Mouse (Mus musculus): ENCODE measurements at regions not wholly inside any gene's neighbourhood (a gene's known extent, or its start where the extent isn't known, plus 50 kb on each side); places are given as distances from the start of the nearest gene placed in this dataset.

GRCm38 (mm10) chr13:101540391-101541191 is 227.4 kb downstream of the Pik3r1 start:
- H3K4me3 ChIP-seq (ENCODE audit: low read depth, low read length) = no peak overlapping the region
- no peak overlapping the region for H3K27ac ChIP-seq (ENCODE audit: insufficient read depth, low read length)
- no peak overlapping the region for H3K9ac ChIP-seq (ENCODE audit: low read depth, poor library complexity, severe bottlenecking)
- no peaks in the 10 kb centered on the region for H3K9me3 ChIP-seq (replicated peaks; ENCODE audit: control insufficient read depth, insufficient read depth, low read length, poor library complexity, severe bottlenecking)
- TF ChIP-seq CTCF (IDR thresholded peaks at IDR 0.05; ENCODE audit: low read depth, low read length) (no peak), EP300 (IDR thresholded peaks at IDR 0.05; ENCODE audit: insufficient read depth, low read depth, low read length) (no peak), POLR2A (IDR thresholded peaks at IDR 0.05; ENCODE audit: insufficient read depth, low read length) (no peak)
- H3K27me3 ChIP-seq (ENCODE audit: control insufficient read depth, insufficient read depth, low read length, poor library complexity, severe bottlenecking) = no peaks in the 10 kb centered on the region
- no peaks in the 10 kb centered on the region for H3K36me3 ChIP-seq (ENCODE audit: control insufficient read depth, insufficient read depth, low read length, poor library complexity, severe bottlenecking)
- no peaks in the 10 kb centered on the region for H3K4me1 ChIP-seq (ENCODE audit: control insufficient read depth, insufficient read depth, low read length)

- Histone ChIP-seq H3K27ac (ENCODE audit: insufficient read depth, low read length) (no peak overlapping the region), H3K27me3 (ENCODE audit: control insufficient read depth, insufficient read depth, low read length, poor library complexity, severe bottlenecking) (no peaks in the 10 kb centered on the region), H3K9me3 (replicated peaks; ENCODE audit: control insufficient read depth, insufficient read depth, low read length, poor library complexity, severe bottlenecking) (no peaks in the 10 kb centered on the region), H3K36me3 (ENCODE audit: control insufficient read depth, insufficient read depth, low read length, poor library complexity, severe bottlenecking) (no peaks in the 10 kb centered on the region), H3K9ac (ENCODE audit: low read depth, poor library complexity, severe bottlenecking) (no peak overlapping the region), H3K4me1 (ENCODE audit: control insufficient read depth, insufficient read depth, low read length) (no peaks in the 10 kb centered on the region), H3K4me3 (ENCODE audit: low read depth, low read length) (no peak overlapping the region)
- TF ChIP-seq POLR2A (IDR thresholded peaks at IDR 0.05; ENCODE audit: insufficient read depth, low read length) = no peak
- no peak for TF ChIP-seq CTCF (IDR thresholded peaks at IDR 0.05; ENCODE audit: low read depth, low read length)
- no peak for TF ChIP-seq EP300 (IDR thresholded peaks at IDR 0.05; ENCODE audit: insufficient read depth, low read depth, low read length)
Measured at GRCm38 (mm10) chr13:101538110-101538509, 229.9 kb downstream of the Pik3r1 start.

GRCm38 (mm10) chr13:101536019-101536418 is 232.0 kb downstream of the Pik3r1 start:
- TF ChIP-seq EP300 (IDR thresholded peaks at IDR 0.05; ENCODE audit: insufficient read depth, low read depth, low read length) (no peak), POLR2A (IDR thresholded peaks at IDR 0.05; ENCODE audit: insufficient read depth, low read length) (no peak), CTCF (IDR thresholded peaks at IDR 0.05; ENCODE audit: low read depth, low read length) (no peak)
- no peak overlapping the region for H3K9ac ChIP-seq (ENCODE audit: low read depth, poor library complexity, severe bottlenecking)
- H3K4me1 ChIP-seq (ENCODE audit: control insufficient read depth, insufficient read depth, low read length) = no peaks in the 10 kb centered on the region
- H3K27me3 ChIP-seq (ENCODE audit: control insufficient read depth, insufficient read depth, low read length, poor library complexity, severe bottlenecking) = no peaks in the 10 kb centered on the region
- no peaks in the 10 kb centered on the region for H3K9me3 ChIP-seq (replicated peaks; ENCODE audit: control insufficient read depth, insufficient read depth, low read length, poor library complexity, severe bottlenecking)
- H3K36me3 ChIP-seq (ENCODE audit: control insufficient read depth, insufficient read depth, low read length, poor library complexity, severe bottlenecking) = no peaks in the 10 kb centered on the region
- H3K4me3 ChIP-seq (ENCODE audit: low read depth, low read length) = no peak overlapping the region
- no peak overlapping the region for H3K27ac ChIP-seq (ENCODE audit: insufficient read depth, low read length)

- H3K9ac ChIP-seq (ENCODE audit: low read depth, poor library complexity, severe bottlenecking) = no peak overlapping the region
- H3K4me3 ChIP-seq (ENCODE audit: low read depth, low read length) = no peak overlapping the region
- TF ChIP-seq CTCF (IDR thresholded peaks at IDR 0.05; ENCODE audit: low read depth, low read length) (no peak), POLR2A (IDR thresholded peaks at IDR 0.05; ENCODE audit: insufficient read depth, low read length) (no peak), EP300 (IDR thresholded peaks at IDR 0.05; ENCODE audit: insufficient read depth, low read depth, low read length) (no peak)
- H3K27me3 ChIP-seq (ENCODE audit: control insufficient read depth, insufficient read depth, low read length, poor library complexity, severe bottlenecking) = no peaks in the 10 kb centered on the region
- no peaks in the 10 kb centered on the region for H3K9me3 ChIP-seq (replicated peaks; ENCODE audit: control insufficient read depth, insufficient read depth, low read length, poor library complexity, severe bottlenecking)
- no peaks in the 10 kb centered on the region for H3K36me3 ChIP-seq (ENCODE audit: control insufficient read depth, insufficient read depth, low read length, poor library complexity, severe bottlenecking)
- no peak overlapping the region for H3K27ac ChIP-seq (ENCODE audit: insufficient read depth, low read length)
- no peaks in the 10 kb centered on the region for H3K4me1 ChIP-seq (ENCODE audit: control insufficient read depth, insufficient read depth, low read length)
Measured at GRCm38 (mm10) chr13:101535331-101535866, 232.6 kb downstream of the Pik3r1 start.

DNA sequence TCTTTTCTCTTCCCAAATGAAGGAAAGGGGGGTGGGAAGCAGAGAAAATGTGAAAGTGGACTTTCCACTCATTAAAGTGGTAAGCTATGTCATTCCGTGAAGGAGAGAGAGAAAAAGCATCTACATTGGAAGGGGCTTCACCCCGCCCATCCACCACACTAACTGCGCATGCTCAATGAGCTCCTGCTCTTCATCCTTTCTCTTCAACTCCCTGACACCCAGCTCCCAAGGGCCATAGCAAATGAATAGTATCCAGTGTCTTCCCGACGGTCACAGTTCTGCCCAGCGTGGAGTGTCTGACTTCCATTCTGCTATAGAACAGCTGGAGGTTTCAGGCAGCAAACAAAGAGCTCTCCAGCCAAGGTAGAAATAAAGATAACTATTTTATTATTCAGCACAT is 233.5 kb downstream of the Pik3r1 start:
- no peaks in the 10 kb centered on the region for H3K27me3 ChIP-seq (ENCODE audit: control insufficient read depth, insufficient read depth, low read length, poor library complexity, severe bottlenecking)
- H3K4me1 ChIP-seq (ENCODE audit: control insufficient read depth, insufficient read depth, low read length) = no peaks in the 10 kb centered on the region
- H3K9ac ChIP-seq (ENCODE audit: low read depth, poor library complexity, severe bottlenecking) = no peak overlapping the region
- TF ChIP-seq POLR2A (IDR thresholded peaks at IDR 0.05; ENCODE audit: insufficient read depth, low read length) (no peak), EP300 (IDR thresholded peaks at IDR 0.05; ENCODE audit: insufficient read depth, low read depth, low read length) (no peak), CTCF (IDR thresholded peaks at IDR 0.05; ENCODE audit: low read depth, low read length) (no peak)
- H3K4me3 ChIP-seq (ENCODE audit: low read depth, low read length) = no peak overlapping the region
- no peak overlapping the region for H3K27ac ChIP-seq (ENCODE audit: insufficient read depth, low read length)
- no peaks in the 10 kb centered on the region for H3K36me3 ChIP-seq (ENCODE audit: control insufficient read depth, insufficient read depth, low read length, poor library complexity, severe bottlenecking)
- no peaks in the 10 kb centered on the region for H3K9me3 ChIP-seq (replicated peaks; ENCODE audit: control insufficient read depth, insufficient read depth, low read length, poor library complexity, severe bottlenecking)

- H3K4me1 ChIP-seq (ENCODE audit: control insufficient read depth, insufficient read depth, low read length) = no peaks in the 10 kb centered on the region
- H3K4me3 ChIP-seq (ENCODE audit: low read depth, low read length) = no peak overlapping the region
- no peak overlapping the region for H3K27ac ChIP-seq (ENCODE audit: insufficient read depth, low read length)
- TF ChIP-seq POLR2A (IDR thresholded peaks at IDR 0.05; ENCODE audit: insufficient read depth, low read length) (no peak), EP300 (IDR thresholded peaks at IDR 0.05; ENCODE audit: insufficient read depth, low read depth, low read length) (no peak), CTCF (IDR thresholded peaks at IDR 0.05; ENCODE audit: low read depth, low read length) (no peak)
- H3K27me3 ChIP-seq (ENCODE audit: control insufficient read depth, insufficient read depth, low read length, poor library complexity, severe bottlenecking) = no peaks in the 10 kb centered on the region
- no peak overlapping the region for H3K9ac ChIP-seq (ENCODE audit: low read depth, poor library complexity, severe bottlenecking)
- no peaks in the 10 kb centered on the region for H3K36me3 ChIP-seq (ENCODE audit: control insufficient read depth, insufficient read depth, low read length, poor library complexity, severe bottlenecking)
- no peaks in the 10 kb centered on the region for H3K9me3 ChIP-seq (replicated peaks; ENCODE audit: control insufficient read depth, insufficient read depth, low read length, poor library complexity, severe bottlenecking)
Measured at GRCm38 (mm10) chr13:101532913-101533312, 235.1 kb downstream of the Pik3r1 start.

Measured in ES-Bruce4 (cell line).